Mouse (Mus musculus) layer of hippocampus, adult 8-10 months (tissue): ENCODE results near the gene Crybg1. TPM values are rescaled to one million over a fixed set of nuclear protein-coding genes. Genes with fewer than 3 reads are reported as not detected.

Source experiments
- total RNA-seq, 4 experiments: library from RNA; stranded (reverse); gene quantifications; 2 replicates each; pipeline ENCODE4 v1.2.4; 2022

Gene Crybg1
- total RNA-seq, 4 experiments from 2014 or later = 0.69 to 0.99 (median 0.91) TPM

Other genes with a start within 250 kb of the Crybg1 start
- gene Qrsl1, start 247.1 kb downstream of the Crybg1 start, total RNA-seq = 10 to 100 TPM; 13.8 to 15.9 (median 14.8) TPM
- gene Rtn4ip1, start 247.0 kb downstream of the Crybg1 start, total RNA-seq = 10 to 100 TPM; 14.8 to 17.8 (median 16.2) TPM
- 10 to 100 TPM; 18.1 to 20.9 (median 19.2) TPM for gene Atg5, start 119.5 kb upstream of the Crybg1 start, total RNA-seq